Mouse (Mus musculus): ENCODE measurements around the gene Gabrg3. TPM values are rescaled to one million over a fixed set of nuclear protein-coding genes. Genes with fewer than 3 reads are reported as not detected.

Gene Gabrg3
- not detected in 2 replicates for total RNA-seq (2017)

GRCm38 (mm10) chr7:57386517-57387340, at the start of gene Gabrg3:
Gene Gabrg3, minus strand, starts transcription at chr7:57387188.
- ATAC-seq (replicated peaks; ENCODE audit: low read depth, poor library complexity, severe bottlenecking), result no peak

GRCm38 (mm10) chr7:57422675-57423074, 35.7 kb upstream of the Gabrg3 start:
- ATAC-seq (replicated peaks; ENCODE audit: low read depth, poor library complexity, severe bottlenecking), result no peak

GRCm38 (mm10) chr7:57421044-57421443, 34.1 kb upstream of the Gabrg3 start:
- ATAC-seq (replicated peaks; ENCODE audit: low read depth, poor library complexity, severe bottlenecking), result no peak

GRCm38 (mm10) chr7:57419392-57419791, 32.4 kb upstream of the Gabrg3 start, which contains the start of gene Gabrb3:
Gene Gabrb3, plus strand, starts transcription at chr7:57419692.
- ATAC-seq (replicated peaks; ENCODE audit: low read depth, poor library complexity, severe bottlenecking), result no peak

GRCm38 (mm10) chr7:57412896-57413295, 25.9 kb upstream of the Gabrg3 start:
- no peak for ATAC-seq (replicated peaks; ENCODE audit: low read depth, poor library complexity, severe bottlenecking)

- ATAC-seq (replicated peaks; ENCODE audit: low read depth, poor library complexity, severe bottlenecking), result no peak
These were observed 24.2 kb upstream of the Gabrg3 start for GRCm38 (mm10) chr7:57411163-57411562.

- ATAC-seq (replicated peaks; ENCODE audit: low read depth, poor library complexity, severe bottlenecking), result no peak
These were observed 6.6 kb upstream of the Gabrg3 start for GRCm38 (mm10) chr7:57393551-57393950.

- no peak for ATAC-seq (replicated peaks; ENCODE audit: low read depth, poor library complexity, severe bottlenecking)
These were observed 3.1 kb upstream of the Gabrg3 start for GRCm38 (mm10) chr7:57390046-57390445.

- no peak for ATAC-seq (replicated peaks; ENCODE audit: low read depth, poor library complexity, severe bottlenecking)
These were observed 310 bp upstream of the Gabrg3 start for GRCm38 (mm10) chr7:57387341-57387654.

GRCm38 (mm10) chr7:57384112-57384511, 2.9 kb downstream of the Gabrg3 start:
- no peak for ATAC-seq (replicated peaks; ENCODE audit: low read depth, poor library complexity, severe bottlenecking)

GRCm38 (mm10) chr7:57366013-57366390, 21.0 kb downstream of the Gabrg3 start:
- no peak for ATAC-seq (replicated peaks; ENCODE audit: low read depth, poor library complexity, severe bottlenecking)

- no peak for ATAC-seq (replicated peaks; ENCODE audit: low read depth, poor library complexity, severe bottlenecking)
These were observed 21.6 kb downstream of the Gabrg3 start for GRCm38 (mm10) chr7:57365134-57366012.

GRCm38 (mm10) chr7:57363812-57364211, 23.2 kb downstream of the Gabrg3 start:
- no peak for ATAC-seq (replicated peaks; ENCODE audit: low read depth, poor library complexity, severe bottlenecking)

- no peak for ATAC-seq (replicated peaks; ENCODE audit: low read depth, poor library complexity, severe bottlenecking)
These were observed 29.0 kb downstream of the Gabrg3 start for GRCm38 (mm10) chr7:57357871-57358540.

GRCm38 (mm10) chr7:57356565-57357301, 30.3 kb downstream of the Gabrg3 start:
- ATAC-seq (replicated peaks; ENCODE audit: low read depth, poor library complexity, severe bottlenecking), result no peak

- ATAC-seq (replicated peaks; ENCODE audit: low read depth, poor library complexity, severe bottlenecking), result no peak
These were observed 38.2 kb downstream of the Gabrg3 start for GRCm38 (mm10) chr7:57348774-57349173.

GRCm38 (mm10) chr7:57341910-57342309, 45.1 kb downstream of the Gabrg3 start:
- ATAC-seq (replicated peaks; ENCODE audit: low read depth, poor library complexity, severe bottlenecking), result no peak

- ATAC-seq (replicated peaks; ENCODE audit: low read depth, poor library complexity, severe bottlenecking), result no peak
These were observed 55.8 kb downstream of the Gabrg3 start for GRCm38 (mm10) chr7:57331211-57331610.

- ATAC-seq (replicated peaks; ENCODE audit: low read depth, poor library complexity, severe bottlenecking), result no peak
These were observed 56.7 kb downstream of the Gabrg3 start for GRCm38 (mm10) chr7:57330240-57330639.

- ATAC-seq (replicated peaks; ENCODE audit: low read depth, poor library complexity, severe bottlenecking), result no peak
These were observed 62.5 kb downstream of the Gabrg3 start for GRCm38 (mm10) chr7:57324473-57324872.
